Mouse (Mus musculus) thymus, postnatal 4 days (tissue): Measurements from ENCODE around the gene 1600015I10Rik.

Experiments
- DNase-seq: peaks from one replicate; pipeline ENCODE4 v3.0.0; 2021

The 1600015I10Rik gene

DNA sequence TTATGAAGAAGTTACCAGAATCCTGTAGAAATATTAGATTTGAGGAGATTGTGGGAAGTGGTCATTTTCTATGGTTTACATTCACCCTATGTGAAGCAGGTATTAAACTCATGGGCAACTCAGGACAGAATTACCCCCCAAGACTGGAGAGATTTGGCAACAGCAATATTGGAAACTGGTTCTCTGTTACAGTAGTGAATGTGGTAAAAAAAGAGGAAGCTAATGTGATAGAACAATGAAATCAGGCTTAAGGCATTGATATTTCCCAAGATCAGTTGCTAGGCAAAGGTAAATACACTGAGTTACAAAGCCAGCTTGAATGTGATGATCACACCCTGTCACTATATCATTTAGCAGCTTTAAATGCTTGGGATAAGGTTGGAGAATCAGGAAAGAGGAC, 38.2 kb downstream of the 1600015I10Rik start:
- no peak for DNase-seq

DNA sequence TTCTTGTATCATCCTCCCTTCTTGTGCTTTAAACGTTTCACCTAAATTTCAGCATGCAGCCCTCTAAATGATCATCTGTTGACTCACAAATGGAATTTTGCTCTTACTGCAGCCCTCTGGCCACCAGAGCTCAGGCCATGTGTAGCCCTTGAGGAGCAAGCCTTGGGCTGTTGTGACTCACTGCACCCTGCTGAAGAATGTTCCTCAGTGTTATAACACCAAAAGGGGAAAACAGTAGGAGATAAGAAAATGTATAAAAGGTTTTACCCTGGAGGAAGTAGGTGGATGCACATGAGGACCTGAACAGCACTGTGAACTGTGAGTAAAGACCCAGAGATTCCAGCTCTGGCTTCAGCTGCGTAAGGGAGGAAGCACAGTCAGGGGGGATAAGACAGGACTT, 45.0 kb downstream of the 1600015I10Rik start, which contains the start of gene Doxl2:
Doxl2 (plus strand) TSS at position 301 of the 400 bp plus-strand sequence.
- no peak for DNase-seq

DNA sequence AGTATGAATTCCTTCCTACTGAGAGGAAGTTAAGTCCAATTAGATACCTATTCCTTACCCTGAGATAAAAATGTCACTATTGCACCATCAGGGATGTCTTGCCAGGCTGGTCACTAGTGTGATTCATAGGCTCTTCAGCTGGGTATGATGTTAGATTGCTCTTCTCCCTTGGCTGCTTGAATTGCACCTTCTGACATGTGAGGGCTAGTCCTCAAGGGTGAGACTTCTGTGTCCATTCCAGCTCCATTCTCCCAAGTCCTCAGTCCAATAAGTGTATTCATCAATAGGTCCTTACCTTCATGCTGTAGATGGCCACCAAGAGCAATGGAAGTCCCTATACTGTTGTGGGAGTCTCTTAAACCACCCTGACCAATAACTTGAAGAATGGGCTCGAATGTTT, 49.9 kb downstream of the 1600015I10Rik start:
- no peak for DNase-seq

DNA sequence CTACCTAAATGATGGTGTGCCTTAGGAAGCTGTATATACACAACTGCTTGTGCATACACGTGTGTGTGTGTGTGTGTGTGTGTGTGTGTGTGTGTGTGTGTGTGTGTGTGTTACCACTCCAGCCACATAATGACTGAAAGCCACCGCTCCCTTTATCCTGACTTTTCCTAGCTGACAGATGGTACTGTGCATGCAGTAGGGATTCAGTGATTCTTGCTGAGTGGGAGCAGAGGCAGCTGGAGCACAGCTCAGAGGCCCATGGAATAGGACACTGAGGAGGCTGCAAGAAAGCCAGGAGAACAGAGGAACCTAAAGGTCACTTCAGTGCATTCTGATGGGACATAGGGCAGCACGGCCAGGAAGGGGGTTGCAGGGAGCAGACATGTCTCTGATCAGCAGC, 52.6 kb downstream of the 1600015I10Rik start:
- no peak for DNase-seq
